Mouse (Mus musculus) heart, embryonic 13.5 days (tissue): ENCODE measurements around the gene Lypd1. TPM values are rescaled to one million over a fixed set of nuclear protein-coding genes. Genes with fewer than 3 reads are reported as not detected.
A peak's percentile ranks its signal among the peaks of the same experiment; 100 is the strongest.

Experiments
- ATAC-seq: fragments of 200-750 bp; cut with Nextera tagmentation; 2 replicates; pipeline ENCODE4 v1.8.0; 2017; ENCODE audit warnings: moderate TSS enrichment; ENCODE audit not compliant: insufficient number of reproducible peaks, low FRiP score, low TSS enrichment; ENCODE audit errors: extremely low read depth
- H3K27ac ChIP-seq: fragments of 300-500 bp; sonication (generic); replicated peaks from 2 replicates; pipeline ENCODE4 v1.5.1; 2015; ENCODE audit warnings: moderate library complexity, mild to moderate bottlenecking, inconsistent platforms
- H3K27me3 ChIP-seq: fragments of 300-500 bp; sonication (generic); replicated peaks from 2 replicates; pipeline ENCODE4 v1.6.1; 2015; ENCODE audit warnings: mild to moderate bottlenecking, inconsistent platforms
- H3K36me3 ChIP-seq: fragments of 300-500 bp; sonication (generic); 2 replicates; pipeline ENCODE4 v1.6.1; 2015; ENCODE audit warnings: mild to moderate bottlenecking, inconsistent platforms
- H3K4me1 ChIP-seq: fragments of 300-500 bp; sonication (generic); 2 replicates; pipeline ENCODE4 v1.6.1; 2015; ENCODE audit warnings: inconsistent platforms
- H3K4me2 ChIP-seq: fragments of 300-500 bp; sonication (generic); 2 replicates; pipeline ENCODE4 v1.6.1; 2015; ENCODE audit warnings: inconsistent platforms, mild to moderate bottlenecking, moderate library complexity
- H3K4me3 ChIP-seq: fragments of 300-500 bp; sonication (generic); 2 replicates; pipeline ENCODE4 v1.5.1; 2015; ENCODE audit warnings: moderate library complexity, mild to moderate bottlenecking, inconsistent platforms
- H3K9ac ChIP-seq: fragments of 300-500 bp; sonication (generic); 2 replicates; pipeline ENCODE4 v1.6.1; 2015; ENCODE audit warnings: inconsistent platforms, mild to moderate bottlenecking, moderate library complexity
- H3K9me3 ChIP-seq: fragments of 300-500 bp; sonication (generic); 2 replicates; pipeline ENCODE4 v1.6.1; 2016; ENCODE audit warnings: inconsistent platforms
- WGBS: fragments of 180-500 bp; shearing (Covaris S2); methylation state at CpG from one replicate; pipeline ENCODE4 v1.1.7; 2015; ENCODE audit warnings: mixed read lengths; 5-methylcytosine and 5-hydroxymethylcytosine counted together
- polyA plus RNA-seq: library from polyadenylated mRNA; unstranded; fragments of >200 nt; fragmentation: Nextera tagmentation; extraction: Ambion mirVana; gene quantifications from 2 replicates; pipeline ENCODE4 v1.2.1, GENCODE M21; 2015

The Lypd1 gene
- 0.83 and 1.3 TPM in 2 replicates for polyA plus RNA-seq

DNA sequence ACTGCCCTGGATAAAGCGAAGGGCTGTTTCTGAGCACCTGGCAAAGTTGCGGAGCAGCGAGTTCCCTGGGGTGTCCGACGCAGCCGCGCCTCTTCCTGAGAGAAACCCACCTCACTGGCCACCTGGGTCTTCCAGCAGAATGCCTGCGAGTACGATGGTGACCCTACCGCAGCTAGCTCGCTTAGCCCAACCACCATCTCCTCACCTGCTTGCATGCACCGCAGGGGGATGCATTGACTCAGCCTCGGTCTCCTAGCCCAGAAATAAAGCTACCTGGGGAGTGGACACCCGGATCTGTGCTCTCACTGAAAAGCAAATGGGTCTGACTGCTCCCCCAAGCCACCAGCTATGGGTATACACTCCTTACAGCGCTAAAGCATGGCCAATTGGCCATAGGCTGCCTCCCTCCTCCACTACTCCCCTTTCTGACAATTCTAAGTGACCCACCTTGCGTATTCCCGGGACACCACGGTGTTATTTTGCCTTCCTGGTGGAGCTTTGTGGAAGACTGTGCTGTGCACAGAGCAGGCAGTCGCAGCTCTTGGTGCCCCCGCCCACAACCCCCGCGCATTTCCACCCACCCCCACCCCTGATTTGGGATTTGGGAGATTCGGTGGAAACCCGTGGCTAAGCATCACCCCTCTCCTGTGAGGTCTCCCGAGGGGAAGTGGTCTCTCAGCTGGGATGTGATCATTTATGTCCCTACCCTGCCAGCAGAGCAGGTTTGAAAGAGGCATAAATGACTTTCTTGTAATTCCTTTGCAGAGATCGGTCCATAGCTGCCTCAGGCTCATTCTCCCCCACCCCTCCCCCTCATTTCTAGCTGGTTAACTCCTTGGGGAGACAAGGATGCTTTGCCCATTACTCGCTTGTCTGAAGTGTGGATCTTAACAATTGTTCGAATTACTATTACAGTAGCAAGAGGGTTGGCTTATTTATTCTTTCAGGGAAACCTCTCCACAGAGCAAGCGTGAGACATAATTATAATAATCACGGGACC, at the start of gene Lypd1:
Gene Lypd1 (minus strand): TSS at position 501 of the 1,000 bp plus-strand sequence.
- no peaks in the 10 kb centered on the region for H3K36me3 ChIP-seq
- peaks cover 67% of the 10 kb centered on the region for H3K27me3 ChIP-seq
- WGBS: 8% methylated on average over 30 of the region's 30 CpGs
- H3K4me2 ChIP-seq: peak within 1 kb of the TSS; percentile 98
- no peak for ATAC-seq
- peak within 1 kb of the TSS; percentile 58 for H3K4me3 ChIP-seq
- H3K4me1 ChIP-seq: peaks cover 27% of the 10 kb centered on the region
- no peaks in the 10 kb centered on the region for H3K9me3 ChIP-seq
- H3K9ac ChIP-seq: peak within 1 kb of the TSS; percentile 73
- no peak within 1 kb of the TSS for H3K27ac ChIP-seq

GRCm38 (mm10) chr1:125951026-125951425, 38.1 kb upstream of the Lypd1 start:
- no peaks in the 10 kb centered on the region for H3K27me3 ChIP-seq
- H3K27ac ChIP-seq: no peak overlapping the region
- no peak overlapping the region for H3K4me2 ChIP-seq
- H3K4me1 ChIP-seq: no peaks in the 10 kb centered on the region
- no peak overlapping the region for H3K9ac ChIP-seq
- no peak for ATAC-seq
- no peaks in the 10 kb centered on the region for H3K9me3 ChIP-seq
- no peaks in the 10 kb centered on the region for H3K36me3 ChIP-seq
- H3K4me3 ChIP-seq: no peak overlapping the region
- WGBS: 48% methylated on average over 3 of the region's 3 CpGs

DNA sequence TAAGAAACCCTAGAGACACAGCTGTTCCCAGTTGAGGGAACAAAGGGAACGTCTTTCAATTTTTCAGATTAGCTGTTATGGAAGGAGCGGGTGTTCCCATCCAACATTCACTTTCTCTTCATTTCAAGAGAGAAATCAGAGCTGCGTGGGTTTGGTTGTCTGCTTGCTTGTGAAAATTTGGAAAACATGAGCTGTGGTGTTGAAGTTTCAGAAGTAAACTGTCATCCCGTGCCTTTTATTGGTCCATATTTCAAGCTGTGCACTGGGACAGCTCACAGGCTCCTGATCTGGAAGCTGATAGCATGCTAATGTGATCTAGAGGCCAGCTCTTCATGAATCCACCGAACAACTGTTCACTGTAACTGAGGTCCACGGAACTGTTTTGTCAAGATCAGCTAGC, 36.2 kb upstream of the Lypd1 start:
- Histone ChIP-seq H3K4me2 (no peak overlapping the region), H3K4me3 (no peak overlapping the region), H3K9me3 (no peaks in the 10 kb centered on the region), H3K4me1 (no peaks in the 10 kb centered on the region), H3K27ac (no peak overlapping the region), H3K27me3 (no peaks in the 10 kb centered on the region), H3K36me3 (no peaks in the 10 kb centered on the region), H3K9ac (no peak overlapping the region)
- 75% methylated on average over 6 of the region's 6 CpGs for WGBS
- ATAC-seq: no peak

- 60% methylated on average over 9 of the region's 9 CpGs for WGBS
Observed at GRCm38 (mm10) chr1:125945136-125945535, 32.2 kb upstream of the Lypd1 start.

GRCm38 (mm10) chr1:125943305-125943704, 30.4 kb upstream of the Lypd1 start:
- H3K36me3 ChIP-seq: no peaks in the 10 kb centered on the region
- no peaks in the 10 kb centered on the region for H3K9me3 ChIP-seq
- no peaks in the 10 kb centered on the region for H3K4me1 ChIP-seq
- H3K9ac ChIP-seq: no peak overlapping the region
- WGBS: 67% methylated on average over 1 of the region's 1 CpGs
- no peaks in the 10 kb centered on the region for H3K27me3 ChIP-seq
- H3K4me2 ChIP-seq: no peak overlapping the region
- H3K27ac ChIP-seq: no peak overlapping the region
- no peak for ATAC-seq
- no peak overlapping the region for H3K4me3 ChIP-seq

More at GRCm38 (mm10) chr1:125945136-125945535, 32.2 kb upstream of the Lypd1 start:
- H3K27ac ChIP-seq: no peak overlapping the region
- H3K9me3 ChIP-seq: no peaks in the 10 kb centered on the region
- no peaks in the 10 kb centered on the region for H3K27me3 ChIP-seq
- no peak overlapping the region for H3K4me3 ChIP-seq
- no peak for ATAC-seq
- no peaks in the 10 kb centered on the region for H3K4me1 ChIP-seq
- H3K4me2 ChIP-seq: no peak overlapping the region
- no peaks in the 10 kb centered on the region for H3K36me3 ChIP-seq
- no peak overlapping the region for H3K9ac ChIP-seq

DNA sequence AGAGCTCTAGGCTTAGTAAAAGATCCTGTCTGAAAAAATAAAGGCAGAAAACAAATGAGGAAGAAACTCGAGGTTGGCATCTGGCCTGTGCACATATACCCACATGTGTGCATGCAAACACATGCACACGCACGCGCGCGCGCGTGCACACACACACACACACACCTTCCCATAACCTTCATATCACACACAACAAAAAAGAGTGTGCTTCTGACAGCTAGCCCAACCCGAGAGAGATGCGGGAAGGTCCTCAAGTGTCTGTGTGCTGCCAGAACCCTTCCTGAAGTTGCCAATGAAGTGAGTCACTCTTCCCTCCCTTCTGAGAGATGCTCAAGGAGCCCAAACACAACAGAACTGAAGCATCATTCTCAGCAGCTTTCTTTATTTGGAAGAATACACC, 12.6 kb upstream of the Lypd1 start:
- H3K4me1 ChIP-seq: no peaks in the 10 kb centered on the region
- no peak overlapping the region for H3K4me2 ChIP-seq
- no peaks in the 10 kb centered on the region for H3K9me3 ChIP-seq
- no peaks in the 10 kb centered on the region for H3K36me3 ChIP-seq
- H3K4me3 ChIP-seq: no peak overlapping the region
- no peak for ATAC-seq
- no peak overlapping the region for H3K9ac ChIP-seq
- WGBS: 88% methylated on average over 10 of the region's 10 CpGs
- no peak overlapping the region for H3K27ac ChIP-seq
- H3K27me3 ChIP-seq: no peaks in the 10 kb centered on the region

DNA sequence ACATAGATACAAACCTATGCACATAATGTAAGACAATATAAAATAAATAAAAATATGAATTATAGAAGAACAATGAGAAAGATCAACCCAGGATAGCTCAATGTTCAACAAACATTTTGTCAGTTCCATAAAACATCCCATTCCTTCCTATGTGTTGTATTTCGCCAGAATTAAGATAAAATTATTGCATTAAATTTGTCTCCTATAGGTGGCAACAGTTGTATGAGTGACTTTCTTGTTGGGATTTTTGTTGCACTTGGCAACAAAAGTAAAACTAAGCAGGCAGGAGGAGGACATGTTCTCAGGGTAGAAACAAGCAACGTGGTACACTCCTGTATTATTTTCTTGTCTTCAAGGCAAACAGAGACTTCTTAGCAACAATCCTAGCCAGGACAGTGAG, 10.2 kb upstream of the Lypd1 start:
- Histone ChIP-seq H3K36me3 (no peaks in the 10 kb centered on the region), H3K4me3 (no peak overlapping the region), H3K27me3 (no peaks in the 10 kb centered on the region), H3K9me3 (no peaks in the 10 kb centered on the region; the same call in 1 of the 2 replicates), H3K4me1 (no peaks in the 10 kb centered on the region), H3K9ac (no peak overlapping the region), H3K27ac (no peak overlapping the region), H3K4me2 (no peak overlapping the region)
- WGBS: 52% methylated on average over 2 of the region's 2 CpGs
- no peak for ATAC-seq

GRCm38 (mm10) chr1:125920696-125921095, 7.8 kb upstream of the Lypd1 start:
- no peak for ATAC-seq
- no peak overlapping the region for H3K4me3 ChIP-seq
- H3K4me1 ChIP-seq: no peaks in the 10 kb centered on the region

GRCm38 (mm10) chr1:125911901-125912445, 928 bp downstream of the Lypd1 start:
- Histone ChIP-seq H3K4me1 (peaks cover 27% of the 10 kb centered on the region), H3K9ac (peak overlapping the region; percentile 73), H3K9me3 (no peaks in the 10 kb centered on the region), H3K36me3 (no peaks in the 10 kb centered on the region), H3K27ac (no peak overlapping the region), H3K4me3 (peak overlapping the region; percentile 58), H3K27me3 (peaks cover 67% of the 10 kb centered on the region), H3K4me2 (peak overlapping the region; percentile 98)
- WGBS: under 1% methylated on average over 43 of the region's 43 CpGs
- ATAC-seq: no peak

More at GRCm38 (mm10) chr1:125920696-125921095, 7.8 kb upstream of the Lypd1 start:
- no peaks in the 10 kb centered on the region for H3K36me3 ChIP-seq
- H3K9ac ChIP-seq: no peak overlapping the region
- H3K27ac ChIP-seq: no peak overlapping the region
- 79% methylated on average over 3 of the region's 3 CpGs for WGBS
- no peaks in the 10 kb centered on the region; the same call in 1 of the 2 replicates for H3K9me3 ChIP-seq
- H3K27me3 ChIP-seq: peaks cover 1% of the 10 kb centered on the region
- no peak overlapping the region for H3K4me2 ChIP-seq

GRCm38 (mm10) chr1:125911337-125911900, 1.5 kb downstream of the Lypd1 start:
- Histone ChIP-seq H3K36me3 (no peaks in the 10 kb centered on the region), H3K4me3 (peak overlapping the region; percentile 58), H3K27ac (no peak overlapping the region), H3K9ac (peak overlapping the region; percentile 73), H3K4me1 (peaks cover 27% of the 10 kb centered on the region), H3K9me3 (no peaks in the 10 kb centered on the region), H3K27me3 (peaks cover 67% of the 10 kb centered on the region), H3K4me2 (peak overlapping the region; percentile 98)
- no peak for ATAC-seq
- WGBS: under 1% methylated on average over 35 of the region's 35 CpGs

DNA sequence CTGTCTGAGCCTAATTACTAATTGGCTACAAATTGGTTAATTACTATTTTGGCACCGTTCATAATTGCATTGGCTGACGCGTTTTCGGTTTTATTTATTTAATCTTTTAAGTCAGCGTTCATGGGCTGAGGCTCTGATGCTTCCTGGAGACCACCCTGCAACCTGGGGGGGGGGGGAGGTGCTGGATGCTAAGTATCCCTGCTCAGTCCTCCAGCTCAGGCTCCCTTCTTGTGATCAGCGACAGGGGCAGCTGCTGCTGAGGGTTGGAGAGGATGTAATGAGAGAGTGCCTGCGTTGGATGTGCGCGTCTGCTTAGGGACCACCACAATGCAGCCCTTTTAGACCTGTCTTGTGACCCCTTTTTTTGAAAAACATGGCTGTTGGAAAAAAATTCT, 2.0 kb downstream of the Lypd1 start:
- Histone ChIP-seq H3K27me3 (peaks cover 70% of the 10 kb centered on the region), H3K4me1 (peaks cover 27% of the 10 kb centered on the region), H3K4me3 (peak overlapping the region; percentile 58), H3K27ac (no peak overlapping the region), H3K9ac (no peak overlapping the region), H3K4me2 (peak overlapping the region; percentile 98), H3K9me3 (no peaks in the 10 kb centered on the region), H3K36me3 (no peaks in the 10 kb centered on the region)
- no peak for ATAC-seq
- 4% methylated on average over 9 of the region's 9 CpGs for WGBS
